Mouse (Mus musculus) spleen, postnatal 4 days (tissue): Measurements from ENCODE around the gene Ninj2.

Source experiments
- DNase-seq, 2 experiments: peaks; one replicate each; pipeline ENCODE4 v3.0.0; 2022; ENCODE audit warnings: low spot score in 2 of 2

The Ninj2 gene

GRCm38 (mm10) chr6:120199638-120200394 is 106.7 kb downstream of the Ninj2 start:
- no peak for DNase-seq

GRCm38 (mm10) chr6:120201956-120202355 is 108.8 kb downstream of the Ninj2 start:
- DNase-seq = no peak

- DNase-seq = no peak
These were observed 109.3 kb downstream of the Ninj2 start for GRCm38 (mm10) chr6:120202406-120202805.

GRCm38 (mm10) chr6:120206586-120206985 is 113.4 kb downstream of the Ninj2 start:
- no peak for DNase-seq

DNA sequence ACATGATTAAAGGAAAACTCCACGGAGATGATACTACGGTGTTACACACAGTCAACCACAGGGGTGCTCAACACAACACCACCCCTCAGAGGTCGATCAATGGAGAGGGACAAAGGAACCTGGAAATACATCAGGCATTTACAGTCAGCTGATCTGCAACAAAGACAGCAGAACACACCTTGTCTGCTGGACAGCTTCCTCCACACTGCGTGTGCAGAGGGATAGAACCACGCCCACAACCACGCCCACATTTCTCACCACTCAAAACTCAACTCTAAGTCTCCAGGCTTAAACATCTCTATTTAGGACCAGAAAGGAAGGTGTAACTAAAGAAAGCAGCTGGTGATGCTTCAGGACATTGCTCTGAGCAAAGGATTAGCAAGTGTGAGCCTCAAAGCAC is 118.4 kb downstream of the Ninj2 start:
- DNase-seq = no peak

DNA sequence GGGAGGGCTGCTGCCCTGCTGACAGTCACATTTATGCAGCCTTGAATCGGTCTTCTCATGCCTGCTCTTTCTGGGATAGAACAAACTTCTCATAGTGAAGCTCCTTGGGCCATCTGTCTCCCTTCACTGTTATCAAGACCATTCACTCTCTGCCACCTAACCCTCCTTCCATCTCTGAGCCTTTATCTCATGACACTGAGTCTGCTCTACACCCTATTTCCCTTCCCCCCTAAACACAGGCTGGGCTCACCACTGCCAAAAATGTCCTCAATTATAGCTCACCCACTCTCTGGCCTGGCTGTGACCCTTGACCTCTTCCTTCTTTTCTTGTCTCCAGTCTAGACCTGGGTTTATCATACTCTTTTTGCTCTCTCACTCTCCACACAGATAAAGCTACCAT is 123.6 kb downstream of the Ninj2 start:
- DNase-seq = peak in 1 of 2 experiments; percentile 55

- no peak for DNase-seq
These were observed 126.1 kb downstream of the Ninj2 start for GRCm38 (mm10) chr6:120219281-120219680.

DNA sequence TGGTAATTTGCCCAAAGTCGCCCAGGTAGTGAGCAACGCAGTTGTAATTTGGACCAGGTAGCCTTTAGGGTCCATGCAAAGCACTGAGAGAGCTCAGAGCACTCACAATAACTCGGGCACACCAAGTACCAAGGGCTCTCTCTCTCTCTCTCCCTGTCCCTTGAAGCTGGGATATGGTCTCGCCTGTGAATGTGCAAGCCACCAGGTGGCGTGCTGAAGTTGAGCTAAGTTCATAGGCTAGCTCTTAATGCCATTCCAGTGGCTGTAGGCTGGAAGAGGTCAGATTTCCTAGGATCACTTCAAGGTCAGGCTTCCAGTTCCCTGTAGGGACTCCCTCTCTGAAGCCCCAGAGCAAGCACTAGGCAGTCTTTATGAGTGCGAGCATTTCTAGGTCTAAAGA is 129.5 kb downstream of the Ninj2 start:
- peak in 1 of 2 experiments; percentile 30 for DNase-seq

- no peak for DNase-seq
These were observed 132.2 kb downstream of the Ninj2 start for GRCm38 (mm10) chr6:120225355-120225754.

- no peak for DNase-seq
These were observed 133.9 kb downstream of the Ninj2 start for GRCm38 (mm10) chr6:120227068-120227467.

DNA sequence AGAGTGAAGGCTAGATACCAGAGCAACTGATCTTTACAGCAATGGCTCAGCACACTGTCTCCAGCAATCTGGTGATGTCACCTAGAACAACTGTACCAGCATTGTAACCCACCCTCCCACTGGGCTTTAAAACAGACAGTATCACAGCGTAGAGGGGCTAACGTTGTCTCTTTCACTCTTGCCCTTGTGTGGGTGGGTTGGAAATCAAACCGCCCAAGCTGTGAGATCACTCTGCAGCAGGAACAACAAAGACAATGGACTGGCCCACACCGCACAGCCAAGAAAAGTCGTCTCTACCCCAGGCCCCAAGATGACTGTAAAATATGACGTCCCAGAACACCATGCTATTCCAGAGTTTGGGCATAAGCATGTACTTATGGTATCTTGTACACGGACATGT is 136.7 kb downstream of the Ninj2 start:
- DNase-seq = no peak

DNA sequence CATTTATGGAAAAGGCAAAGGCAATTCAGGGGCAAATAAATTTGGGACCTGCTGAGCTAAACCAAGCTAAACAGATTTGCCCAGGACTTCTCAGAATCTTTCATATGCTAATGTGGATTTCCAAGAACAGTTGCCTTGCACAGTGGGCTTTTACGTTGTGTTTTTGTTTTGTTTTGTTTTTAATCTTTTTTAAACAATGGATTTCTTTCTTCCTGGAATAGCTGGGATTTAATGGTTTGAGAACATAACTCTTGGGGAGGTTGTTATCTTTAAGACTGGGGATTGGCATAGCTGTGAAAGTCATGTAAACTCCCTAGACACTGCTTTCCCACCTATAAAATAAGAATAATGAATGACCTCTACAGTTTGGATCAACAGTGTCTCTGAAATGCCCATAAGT is 137.3 kb downstream of the Ninj2 start:
- DNase-seq = no peak

DNA sequence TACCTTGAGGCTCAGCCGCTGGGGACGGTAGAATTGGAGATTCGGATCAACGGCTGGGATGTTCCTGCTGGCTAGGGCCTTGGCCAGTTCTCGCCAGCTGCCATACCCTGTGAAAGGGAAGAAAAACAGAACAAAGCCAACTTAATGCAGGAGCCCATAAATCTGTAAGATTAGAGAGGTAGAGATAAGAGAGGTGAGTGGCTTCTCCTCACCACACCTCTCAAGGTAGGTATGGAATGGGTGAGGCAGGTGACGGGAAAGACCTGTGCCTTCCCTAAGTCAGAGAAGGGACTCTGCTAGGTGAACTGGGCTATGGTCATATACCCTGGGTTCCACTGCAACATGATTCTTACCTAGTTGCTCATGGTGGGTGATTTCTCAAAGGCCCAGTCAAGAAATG is 139.7 kb downstream of the Ninj2 start:
- no peak for DNase-seq

- no peak for DNase-seq
These were observed 142.7 kb downstream of the Ninj2 start for GRCm38 (mm10) chr6:120235874-120236273.

GRCm38 (mm10) chr6:120240461-120240860 is 147.3 kb downstream of the Ninj2 start:
- no peak for DNase-seq

DNA sequence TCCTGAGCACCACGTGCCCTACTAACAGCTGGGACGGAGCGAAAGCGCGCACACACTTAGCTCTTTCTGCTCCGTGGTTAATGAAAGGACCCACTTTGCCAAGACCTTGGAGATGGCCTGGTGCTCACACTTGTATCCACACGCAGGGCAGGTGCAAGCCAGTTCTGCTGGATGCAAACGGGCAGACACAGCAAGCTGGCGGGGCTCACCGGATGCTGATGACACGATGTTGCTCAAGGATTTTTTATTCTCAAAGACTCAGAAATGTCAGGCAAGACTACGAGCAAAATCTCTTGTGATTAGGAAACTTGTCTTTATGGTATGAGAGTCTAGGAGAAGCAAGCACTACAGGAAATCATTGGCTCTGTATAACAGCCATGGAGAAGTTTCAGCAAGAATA is 148.3 kb downstream of the Ninj2 start:
- no peak for DNase-seq

DNA sequence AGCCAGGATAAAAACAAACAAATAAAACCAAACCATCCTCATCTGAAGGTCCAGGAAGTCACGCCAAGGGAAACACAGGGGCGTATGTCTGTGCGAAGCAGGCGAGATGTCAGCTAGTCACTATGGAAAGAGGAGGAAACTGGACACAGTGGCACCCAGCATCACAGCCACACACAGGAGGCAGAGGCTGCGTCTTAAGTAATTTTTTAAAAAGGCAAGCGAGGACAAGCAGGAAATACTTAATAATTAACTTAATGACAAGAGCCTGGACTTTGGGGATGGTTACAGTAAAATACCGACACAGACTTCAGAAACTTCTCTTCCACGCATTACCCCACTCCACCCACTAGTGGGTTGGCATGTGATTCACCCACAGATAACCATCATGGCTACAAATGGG is 149.4 kb downstream of the Ninj2 start:
- no peak for DNase-seq

- no peak for DNase-seq
These were observed 150.1 kb downstream of the Ninj2 start for GRCm38 (mm10) chr6:120243250-120243649.

DNA sequence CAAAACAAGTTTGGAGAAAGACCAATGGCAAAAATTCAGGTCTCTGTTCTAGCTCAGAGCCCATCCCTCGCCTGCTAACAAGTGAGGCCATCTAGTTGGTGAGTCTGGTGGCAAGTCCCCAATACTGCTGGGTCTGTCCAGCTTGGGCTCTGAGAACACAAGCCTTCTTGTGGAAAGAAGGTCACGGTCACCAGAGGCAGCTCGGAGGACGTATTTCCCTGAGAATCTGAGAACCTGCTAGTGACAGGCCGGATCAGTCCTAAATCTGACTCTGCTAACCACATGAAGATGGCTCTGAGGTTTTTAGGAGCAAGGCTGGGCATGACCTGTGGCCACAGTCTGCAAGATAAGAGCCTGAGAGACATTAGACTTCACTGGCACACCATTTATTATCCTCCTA is 153.5 kb downstream of the Ninj2 start:
- DNase-seq = no peak

- DNase-seq = no peak
These were observed 156.7 kb downstream of the Ninj2 start for GRCm38 (mm10) chr6:120249831-120250230.
